Comparison of ENCODE assay signal across 15 mouse cellular contexts in the genomic region with DNA sequence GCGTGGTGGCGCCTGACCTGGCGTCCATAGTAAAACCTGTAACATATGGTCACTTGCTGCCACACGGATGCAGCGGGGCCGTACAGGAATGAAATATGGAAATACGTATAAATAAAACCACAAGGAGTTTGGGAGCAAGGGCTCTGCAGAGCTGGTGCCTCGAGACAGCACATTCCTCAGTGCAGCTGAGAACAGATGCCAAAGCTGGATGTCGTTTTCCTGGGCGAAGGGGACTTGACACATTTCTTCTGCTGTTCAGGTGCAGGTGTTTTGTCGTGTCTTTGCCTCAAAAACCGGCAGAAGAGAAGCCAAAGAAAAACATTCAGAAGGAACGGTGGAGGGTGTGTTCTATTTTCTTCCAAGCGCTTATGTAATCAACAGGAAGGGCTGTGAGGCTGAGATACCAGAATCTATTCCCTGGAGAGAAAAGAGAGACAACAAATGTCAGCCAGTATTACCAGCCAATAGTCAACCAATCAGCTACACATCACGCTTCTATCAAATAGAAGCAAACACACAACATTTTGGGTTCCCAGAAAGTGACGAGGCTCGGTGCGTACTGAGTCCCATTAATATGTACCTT.
A peak's percentile ranks its signal among the peaks of the same experiment; 100 is the strongest.
DNase-seq lines count a peak whose midpoint lies in the region; ATAC-seq and TF ChIP-seq lines count a peak whose summit lies in the region.
"Had no signal": no experiment of that assay in that cellular context is flagged by ENCODE, and none has a peak within 500 bp of the region (broad histone marks: within the 10 kb centered on the region; RNA-seq: fewer than 3 reads in every experiment).

No protein-coding gene starts in this region.

- no peaks in the 10 kb centered on the region for H3K27me3 ChIP-seq in heart, embryonic 15.5 days
- no peaks in the 10 kb centered on the region for H3K27me3 ChIP-seq in liver, postnatal 0 days (ENCODE audit: insufficient read depth, low read length)
- H3K27me3 ChIP-seq: forebrain, embryonic 12.5 days; hindbrain, embryonic 15.5 days; neural tube, embryonic 12.5 days had no signal

- no peak overlapping the region for H3K4me2 ChIP-seq in heart, embryonic 15.5 days
- peak overlapping the region; percentile 35; the same call in 1 of the 2 replicates for H3K4me2 ChIP-seq in liver, postnatal 0 days (ENCODE audit: low read depth, low read length)
- H3K4me2 ChIP-seq: forebrain, embryonic 12.5 days; hindbrain, embryonic 15.5 days; lung, embryonic 14.5 days; neural tube, embryonic 12.5 days had no signal

- TF ChIP-seq EP300 in liver, postnatal 0 days (IDR thresholded peaks at IDR 0.05; ENCODE audit: low read depth) = peak; percentile 82

- 0 out of 2 replicates have a peak overlapping the region, but pooled peaks have one; percentile 4 for H3K27ac ChIP-seq in heart, embryonic 15.5 days
- no peak overlapping the region for H3K27ac ChIP-seq in liver, postnatal 0 days (ENCODE audit: low read depth)
- H3K27ac ChIP-seq: forebrain, embryonic 12.5 days; hindbrain, embryonic 15.5 days; kidney, postnatal 0 days; neural tube, embryonic 12.5 days had no signal

- H3K36me3 ChIP-seq in heart, embryonic 15.5 days = peaks cover 7% of the 10 kb centered on the region; the same call in 1 of the 2 replicates
- no peaks in the 10 kb centered on the region for H3K36me3 ChIP-seq in liver, postnatal 0 days (replicated peaks; ENCODE audit: insufficient read depth, low read length)

- H3K9me3 ChIP-seq in heart, embryonic 15.5 days (replicated peaks) = no peaks in the 10 kb centered on the region
- no peaks in the 10 kb centered on the region for H3K9me3 ChIP-seq in liver, postnatal 0 days (ENCODE audit: low read length)
- H3K9me3 ChIP-seq: forebrain, embryonic 12.5 days; hindbrain, embryonic 15.5 days; neural tube, embryonic 12.5 days had no signal

- TF ChIP-seq CTCF in liver, postnatal 0 days (IDR thresholded peaks at IDR 0.05; ENCODE audit: low read depth) = no peak

- peak; percentile 27 to 39 for DNase-seq in layer of hippocampus, postnatal 36 days
- DNase-seq in layer of hippocampus, postnatal 10 days (ENCODE audit: low spot score in 2 of 2) = no peak
- DNase-seq in liver, postnatal 0 days = no peak
- DNase-seq in cerebellum, postnatal 14 days = no peak
- DNase-seq: gastrocnemius, postnatal 14 days; lung, embryonic 14.5 days; midbrain, embryonic 14.5 days had no signal

- no peak overlapping the region for H3K4me3 ChIP-seq in heart, embryonic 15.5 days
- no peak overlapping the region for H3K4me3 ChIP-seq in liver, postnatal 0 days (ENCODE audit: low read depth, low read length)
- H3K4me3 ChIP-seq: forebrain, embryonic 12.5 days; hindbrain, embryonic 15.5 days; neural tube, embryonic 12.5 days had no signal

- 67% methylated on average over 18 of the region's 18 CpGs for WGBS in heart, embryonic 15.5 days
- WGBS in liver, postnatal 0 days (ENCODE audit: insufficient replicate concordance) = 44% methylated on average over 18 of the region's 18 CpGs

- no peaks in the 10 kb centered on the region for H3K4me1 ChIP-seq in heart, embryonic 15.5 days (replicated peaks)
- no peaks in the 10 kb centered on the region; the same call in 1 of the 2 replicates for H3K4me1 ChIP-seq in liver, postnatal 0 days (ENCODE audit: insufficient read depth)
- H3K4me1 ChIP-seq: forebrain, embryonic 12.5 days; hindbrain, embryonic 15.5 days; neural tube, embryonic 12.5 days had no signal

- peak; percentile 92 for ATAC-seq in common myeloid progenitor, adult 5-6 weeks (replicated peaks; ENCODE audit: low read depth, poor library complexity, severe bottlenecking)
- no peak for ATAC-seq in heart, embryonic 15.5 days (replicated peaks; ENCODE audit: insufficient number of reproducible peaks, insufficient read depth, low FRiP score, low read depth)
- peak; percentile 80 for ATAC-seq in liver, postnatal 0 days
- no peak for ATAC-seq in activated CD4-positive, CD25-positive, alpha-beta regulatory T cell, adult 4 months
- ATAC-seq: CD4-positive, CD25-positive, alpha-beta regulatory T cell, adult 4 months had no signal

- H3K9ac ChIP-seq in heart, embryonic 15.5 days = no peak overlapping the region
- H3K9ac ChIP-seq in liver, postnatal 0 days (replicated peaks) = no peak overlapping the region; the same call in 1 of the 2 replicates
- H3K9ac ChIP-seq: forebrain, embryonic 12.5 days; hindbrain, embryonic 15.5 days; lung, embryonic 14.5 days; neural tube, embryonic 12.5 days had no signal

Comparison
In these comparisons a context has a peak if more than half of its experiments do, and no peak if none do; other contexts are left out.
1. DNase-seq: peak in layer of hippocampus, postnatal 36 days (2 of 2); none in layer of hippocampus, postnatal 10 days (0 of 2), liver, postnatal 0 days (single experiment) and cerebellum, postnatal 14 days (0 of 2).
2. ATAC-seq: peak in common myeloid progenitor, adult 5-6 weeks (single experiment) and liver, postnatal 0 days (single experiment); none in heart, embryonic 15.5 days (single experiment) and activated CD4-positive, CD25-positive, alpha-beta regulatory T cell, adult 4 months (single experiment).